Mouse (Mus musculus) C2C12 (cell line): ENCODE data around the gene Nek11.

Experiments
- CEBPB ChIP-seq: IDR thresholded peaks from one replicate; pipeline ENCODE4 v1.6.1; 2011; ENCODE audit warnings: low read depth, mild to moderate bottlenecking, control low read depth, moderate library complexity
- CTCF ChIP-seq: IDR thresholded peaks from one replicate; pipeline ENCODE4 v1.5.1; 2011; ENCODE audit not compliant: control insufficient read depth, insufficient read depth, insufficient read length
- FOSL1 ChIP-seq: IDR thresholded peaks from one replicate; pipeline ENCODE4 v1.8.0; 2011; ENCODE audit warnings: mild to moderate bottlenecking, low read length; ENCODE audit not compliant: poor library complexity, insufficient read depth, severe bottlenecking
- MAX ChIP-seq: IDR thresholded peaks from one replicate; pipeline ENCODE4 v1.6.1; 2011; ENCODE audit warnings: mild to moderate bottlenecking, control low read depth
- MYOD1 ChIP-seq: IDR thresholded peaks from one replicate; pipeline ENCODE4 v1.6.1; 2011; ENCODE audit warnings: low read depth; ENCODE audit not compliant: control insufficient read depth, insufficient read length

- no peak for TF ChIP-seq CTCF
- TF ChIP-seq MAX: no peak
- no peak for TF ChIP-seq MYOD1
- no peak for TF ChIP-seq FOSL1
- no peak for TF ChIP-seq CEBPB
These were observed 31.6 kb downstream of the Nek11 start for GRCm38 (mm10) chr9:105363520-105364231.
